Mouse (Mus musculus): Measurements from ENCODE around the gene Msi2.

Msi2 gene

DNA sequence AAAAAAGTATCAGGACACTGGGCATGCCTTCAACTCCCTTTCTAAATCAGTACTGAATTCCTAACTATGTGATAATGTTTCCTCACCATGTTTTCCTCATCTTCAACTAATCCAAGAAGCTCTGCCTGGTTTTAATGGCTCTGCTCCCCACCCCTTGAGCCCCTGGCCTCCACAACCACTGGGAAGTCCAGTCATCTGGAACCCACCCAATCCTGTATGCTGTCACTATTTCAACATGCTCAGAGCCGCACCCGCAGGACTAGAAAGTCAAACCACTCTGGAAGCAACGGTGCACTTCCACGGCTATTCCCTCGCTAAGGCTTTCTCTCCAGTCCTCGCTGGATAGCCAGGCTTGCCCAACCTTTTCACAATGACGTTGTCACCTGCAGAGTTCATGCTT, 106.2 kb downstream of the Msi2 start:
- DNase-seq, result no peak

DNA sequence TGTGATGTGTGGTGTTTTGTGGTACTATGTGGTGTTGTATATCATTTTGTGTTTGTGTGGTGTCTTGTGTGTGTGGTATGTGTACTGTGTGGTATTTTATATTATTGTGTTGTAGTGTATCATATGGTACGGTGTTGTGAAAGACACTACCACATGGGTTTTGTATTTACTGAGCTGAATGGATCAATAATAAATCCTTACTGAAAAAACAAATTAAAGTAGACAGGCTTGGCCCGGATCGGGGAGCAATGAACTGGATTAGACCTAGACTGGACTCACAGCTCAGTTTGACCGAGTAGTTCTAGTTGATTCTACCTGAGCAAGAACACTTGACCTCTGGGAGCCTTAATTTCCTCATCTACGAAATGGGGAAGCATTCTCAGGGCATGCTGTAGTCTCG, 107.5 kb downstream of the Msi2 start:
- no peak for DNase-seq

DNA sequence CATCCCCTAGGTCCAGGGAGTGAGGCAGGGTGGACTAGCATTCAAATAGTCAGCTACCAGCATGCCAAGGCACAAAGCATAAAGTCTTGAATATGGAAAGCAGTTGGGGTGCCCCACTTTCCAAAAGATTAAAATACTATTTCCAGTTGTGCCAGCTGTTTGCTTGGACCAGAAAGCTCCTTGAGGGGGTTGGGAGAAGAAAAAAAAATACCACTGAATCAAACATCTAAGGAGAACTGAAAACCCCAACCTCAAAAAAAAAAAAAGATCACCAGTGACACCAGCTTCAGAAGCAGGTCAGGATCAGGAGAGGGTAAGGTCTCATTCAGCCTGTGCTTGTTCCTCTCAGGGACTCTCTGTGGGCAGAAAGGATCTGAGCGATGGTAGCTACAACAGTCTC, 108.2 kb downstream of the Msi2 start:
- DNase-seq, result no peak

DNA sequence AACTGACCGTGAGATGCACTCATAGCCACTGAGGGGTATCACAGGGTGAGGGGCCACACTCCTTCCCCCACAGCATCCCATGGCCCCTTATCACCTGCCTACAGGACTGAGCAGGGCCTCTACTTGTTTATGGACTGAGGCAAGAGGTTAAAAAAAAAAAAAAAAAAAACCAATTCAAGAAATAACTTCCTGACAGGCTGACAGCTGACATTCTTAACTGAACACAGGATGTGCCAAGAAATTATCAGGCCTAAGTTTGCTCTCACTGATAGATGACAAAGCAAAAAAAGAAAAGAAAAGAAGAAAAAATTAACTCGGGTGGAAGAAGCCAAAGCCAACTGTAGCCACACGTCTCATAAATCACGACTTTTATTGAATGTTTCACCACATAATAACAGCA, 109.7 kb downstream of the Msi2 start:
- DNase-seq, result no peak

DNA sequence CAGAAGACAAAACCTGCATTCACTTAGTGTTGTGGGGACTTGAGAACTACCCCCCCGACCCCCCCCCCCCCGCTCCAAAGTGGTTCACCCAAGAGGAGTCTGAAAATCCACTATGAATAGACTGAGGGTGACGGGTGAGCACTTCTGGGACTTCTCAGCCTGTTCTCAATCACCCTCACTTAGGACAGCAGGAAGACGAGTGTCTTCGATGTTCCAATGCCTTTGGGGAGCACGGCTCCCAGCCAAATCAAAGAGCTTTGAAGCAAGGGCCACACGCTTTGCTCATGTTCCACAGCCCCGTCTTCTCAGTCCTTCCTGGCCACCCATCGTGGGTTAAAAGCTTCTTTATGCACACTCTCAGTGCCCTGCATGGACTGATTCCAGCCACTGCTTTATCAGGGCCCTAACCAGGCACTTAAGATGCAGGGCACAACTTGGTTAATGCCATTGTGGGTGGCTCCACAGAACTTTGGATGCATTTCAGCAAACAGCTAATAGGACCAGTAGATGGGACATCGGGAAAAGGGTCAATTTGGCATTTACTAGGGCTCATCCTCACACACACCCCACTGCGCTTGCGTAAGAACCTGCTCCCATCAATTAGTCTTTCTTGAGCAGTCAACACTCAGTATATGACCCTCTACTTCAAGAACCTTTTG, 110.5 kb downstream of the Msi2 start:
- DNase-seq, result no peak

DNA sequence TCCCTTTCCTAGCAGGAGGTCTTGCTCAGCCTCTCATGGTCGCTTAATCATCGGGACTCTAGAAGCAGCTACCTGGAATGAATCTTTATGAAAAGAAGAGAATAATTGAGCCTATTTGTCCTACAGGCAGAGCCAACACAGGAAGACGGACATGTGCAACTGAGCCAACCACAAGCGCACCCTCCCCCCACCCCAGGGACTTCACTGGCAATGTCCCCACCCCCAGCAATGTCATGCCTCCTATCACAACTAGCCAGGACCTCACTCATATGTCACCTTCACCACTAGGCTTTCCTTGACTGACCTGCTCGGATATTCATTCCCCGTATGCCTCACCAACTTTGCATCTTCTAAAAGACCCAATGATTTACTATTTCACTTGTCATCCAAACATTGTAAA, 112.5 kb downstream of the Msi2 start:
- DNase-seq, result no peak

DNA sequence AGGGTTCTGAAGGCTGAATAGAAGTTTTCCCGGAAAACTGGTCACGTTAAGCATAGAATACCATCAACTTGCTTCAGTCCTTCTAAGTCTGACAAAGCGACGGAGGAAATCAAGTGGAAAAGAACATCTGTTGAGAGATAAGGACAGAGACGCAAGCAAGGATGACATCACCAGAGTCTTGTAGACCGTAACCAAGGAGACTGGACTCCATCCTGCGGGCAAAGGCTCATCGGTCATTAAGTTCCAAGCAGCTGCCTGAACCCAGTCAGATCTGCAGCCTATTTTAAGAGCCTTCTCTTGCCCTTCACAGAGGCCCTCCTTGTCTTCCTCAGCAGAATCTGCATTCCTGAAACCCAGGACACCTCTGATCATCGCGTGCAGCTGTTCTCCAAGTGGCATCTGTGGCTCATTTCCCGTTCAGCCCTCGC, 113.2 kb downstream of the Msi2 start:
- no peak for DNase-seq

DNA sequence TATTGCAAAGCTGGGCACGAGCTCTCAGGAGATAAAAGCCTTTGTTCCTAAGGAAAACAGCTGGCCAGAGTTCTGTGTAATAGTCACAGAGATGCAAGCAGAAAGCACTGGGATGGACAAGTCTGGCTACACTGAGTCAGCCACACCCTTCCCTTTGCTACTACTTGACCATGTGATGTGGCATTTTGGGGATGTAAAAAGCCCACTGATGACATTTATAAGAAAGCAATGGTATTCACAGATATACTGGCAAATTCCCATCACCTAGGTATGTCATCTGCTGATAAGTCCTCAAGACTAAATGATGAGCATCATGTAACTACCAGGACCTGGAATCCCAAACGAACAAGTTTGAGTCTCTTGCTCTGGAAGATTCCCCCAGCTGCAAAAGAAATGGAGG, 113.7 kb downstream of the Msi2 start:
- DNase-seq, result no peak

DNA sequence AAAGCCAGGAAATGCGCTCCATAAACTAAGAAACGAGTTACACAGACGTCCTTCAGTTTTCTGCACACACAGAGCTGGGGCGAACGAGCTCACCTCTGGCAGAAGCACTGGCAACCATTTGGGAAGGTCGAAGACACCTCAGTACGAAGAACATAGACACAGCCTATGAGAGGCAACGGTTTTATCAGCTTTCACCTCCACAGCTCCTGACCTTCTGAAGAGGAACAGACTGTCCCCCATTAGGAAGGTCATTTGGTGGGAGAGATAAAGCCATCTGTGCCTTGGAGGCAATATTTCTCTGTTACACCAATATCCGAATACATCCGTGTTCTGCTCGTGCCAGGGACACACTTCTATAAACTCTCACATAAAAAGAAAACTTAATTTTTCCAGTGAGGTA, 114.9 kb downstream of the Msi2 start:
- DNase-seq, result no peak

DNA sequence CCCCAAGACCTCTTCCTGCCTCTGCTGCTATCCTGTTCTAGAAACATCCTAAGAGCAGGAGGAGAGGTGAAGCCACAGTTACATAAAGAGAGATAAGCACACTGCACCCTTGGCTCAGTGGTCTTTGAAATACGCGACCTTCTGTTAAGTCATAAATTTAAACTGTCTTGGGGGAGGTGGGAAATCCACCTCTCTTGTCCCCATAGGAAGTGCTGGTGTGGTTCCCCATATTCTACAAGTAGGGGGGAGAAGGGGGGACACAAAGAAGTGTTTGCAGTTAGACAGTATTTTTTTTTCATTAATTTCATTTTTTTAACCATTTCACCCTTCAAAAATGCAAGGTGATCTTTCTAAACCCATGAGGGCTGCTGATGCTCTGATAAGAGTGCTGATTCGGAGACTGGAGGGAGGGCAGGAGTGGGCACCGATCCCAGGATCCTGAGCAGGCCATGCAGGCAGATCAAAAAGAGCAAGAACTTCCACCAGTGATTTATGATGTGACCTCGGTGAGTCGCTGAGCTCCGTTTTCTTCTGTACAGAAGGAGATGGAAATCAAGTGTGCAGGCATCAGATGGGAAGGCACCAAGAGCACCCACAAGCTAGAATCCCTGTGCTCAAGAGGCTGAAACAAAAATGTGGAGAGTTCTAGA, 115.7 kb downstream of the Msi2 start:
- no peak for DNase-seq

DNA sequence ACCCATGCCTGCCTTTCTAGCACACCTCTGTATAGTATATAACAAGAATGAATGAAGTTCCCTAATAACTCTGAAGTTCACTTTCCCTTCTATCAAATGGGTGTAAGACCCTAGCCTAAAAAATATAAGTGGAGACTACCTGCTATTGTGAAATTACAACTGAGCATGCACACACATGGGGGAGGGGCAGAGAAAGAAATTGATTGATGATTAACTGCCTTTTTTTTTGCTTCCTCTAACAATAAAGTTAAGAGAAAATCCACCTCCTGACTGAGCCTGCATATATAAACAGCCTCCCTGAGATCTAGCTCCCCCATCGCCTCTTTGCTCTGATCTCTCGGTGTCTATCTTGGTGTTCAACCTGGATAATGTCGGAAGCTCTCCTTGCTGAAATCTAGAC, 118.1 kb downstream of the Msi2 start:
- no peak for DNase-seq

DNA sequence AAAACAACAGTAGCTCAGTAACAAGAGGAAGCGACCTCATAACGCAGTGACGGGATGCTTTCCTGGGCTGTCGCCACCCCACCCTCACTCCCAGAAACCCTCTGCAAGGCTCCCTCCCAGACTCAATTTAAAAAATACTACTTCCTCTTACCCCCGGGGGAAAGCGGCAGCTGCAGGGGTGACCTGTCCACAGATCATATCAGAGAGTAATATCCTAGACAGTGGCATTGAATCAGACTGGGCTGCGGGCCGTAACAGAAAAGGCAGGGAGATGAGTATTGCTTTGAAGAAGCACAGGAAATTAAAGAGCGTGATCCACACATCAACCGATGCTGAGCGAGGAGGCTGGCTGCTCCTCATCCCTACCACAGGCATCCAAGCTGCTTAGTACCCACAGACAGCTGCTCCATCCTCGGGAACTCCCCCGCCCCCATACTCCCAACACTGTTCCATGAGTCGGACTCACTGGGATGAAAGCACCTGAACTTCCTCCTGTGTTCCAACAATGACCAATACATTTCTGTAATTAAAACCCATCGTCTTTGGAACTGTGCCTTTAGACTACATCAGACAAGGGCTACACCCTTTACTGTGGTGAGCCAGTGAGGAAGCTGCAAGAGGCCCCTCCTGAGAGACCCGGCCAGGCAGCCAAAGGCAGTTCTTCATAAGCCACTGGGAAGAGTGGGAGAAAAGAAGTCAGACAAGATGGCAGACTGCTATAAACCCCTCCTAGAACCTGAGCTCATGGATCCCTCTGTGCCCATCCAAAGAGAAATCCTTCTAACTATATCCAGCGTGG, 118.8 kb downstream of the Msi2 start:
- DNase-seq, result no peak

DNA sequence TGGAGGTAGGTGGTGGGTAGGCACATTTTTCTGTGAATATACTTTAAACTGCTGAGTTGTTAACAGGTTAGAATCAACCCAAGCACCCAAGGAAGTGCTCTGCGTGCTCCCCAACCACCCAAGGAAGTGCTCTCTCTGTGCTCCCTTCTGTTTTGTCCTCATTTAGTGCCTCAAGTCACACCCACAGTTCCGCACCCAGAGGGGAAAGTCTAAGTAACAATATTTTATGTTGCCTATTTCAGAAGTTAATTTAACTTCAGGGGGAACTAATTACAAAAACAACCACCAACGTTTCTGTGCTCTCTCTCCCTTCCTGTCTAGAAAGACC, 119.5 kb downstream of the Msi2 start:
- no peak for DNase-seq

DNA sequence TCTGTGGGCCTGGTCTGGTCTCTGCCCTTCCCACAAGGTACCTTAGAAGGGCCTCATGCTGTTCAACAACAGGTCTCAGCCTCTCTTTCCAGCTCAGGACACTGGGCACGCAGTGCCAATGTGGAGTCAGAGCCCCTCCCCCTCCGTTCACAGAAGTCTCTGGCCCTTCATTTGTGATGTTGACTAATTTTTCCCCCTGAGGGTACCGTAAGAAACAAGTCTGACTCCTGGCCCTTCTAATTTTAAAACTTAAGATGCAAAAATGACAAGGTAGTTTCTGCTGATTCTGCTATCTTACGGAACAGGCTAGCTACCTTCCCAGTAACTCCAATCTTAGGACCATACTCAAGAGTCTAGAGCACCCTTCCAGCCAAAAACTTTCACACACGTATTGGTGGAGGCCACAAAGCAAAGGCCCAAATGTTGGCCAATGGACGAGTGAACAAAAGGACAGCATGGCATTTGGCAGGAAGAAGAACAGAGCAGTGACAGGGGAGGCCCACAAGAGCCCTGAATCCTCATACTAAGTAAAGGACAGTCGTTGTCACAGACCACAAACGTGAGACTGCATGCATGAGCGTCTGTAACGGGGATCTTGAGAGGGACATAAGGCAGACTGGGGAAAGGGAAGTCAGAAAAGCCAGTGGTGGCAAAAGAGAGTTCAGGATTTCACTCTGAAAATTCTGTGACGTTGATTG, 120.0 kb downstream of the Msi2 start:
- DNase-seq, result no peak

DNA sequence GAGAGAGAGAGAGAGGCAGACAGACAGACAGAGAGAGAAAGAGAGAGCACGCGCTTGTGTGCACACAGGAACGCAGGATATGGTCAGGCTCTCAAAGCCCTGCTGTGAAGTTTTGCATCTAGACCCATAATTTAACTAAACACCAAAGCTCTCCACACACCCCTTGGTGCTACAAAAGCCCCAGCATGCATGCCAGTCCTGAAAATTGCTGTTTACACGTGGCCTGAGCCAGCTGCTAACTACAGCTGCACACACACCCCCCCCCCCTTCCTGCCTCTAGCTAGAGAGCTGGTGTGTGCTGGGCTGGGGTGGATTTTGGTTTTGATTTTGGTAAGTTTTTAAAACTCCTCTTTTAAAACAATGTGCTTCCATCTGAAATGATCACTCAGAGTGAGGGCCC, 122.7 kb downstream of the Msi2 start:
- no peak for DNase-seq

DNA sequence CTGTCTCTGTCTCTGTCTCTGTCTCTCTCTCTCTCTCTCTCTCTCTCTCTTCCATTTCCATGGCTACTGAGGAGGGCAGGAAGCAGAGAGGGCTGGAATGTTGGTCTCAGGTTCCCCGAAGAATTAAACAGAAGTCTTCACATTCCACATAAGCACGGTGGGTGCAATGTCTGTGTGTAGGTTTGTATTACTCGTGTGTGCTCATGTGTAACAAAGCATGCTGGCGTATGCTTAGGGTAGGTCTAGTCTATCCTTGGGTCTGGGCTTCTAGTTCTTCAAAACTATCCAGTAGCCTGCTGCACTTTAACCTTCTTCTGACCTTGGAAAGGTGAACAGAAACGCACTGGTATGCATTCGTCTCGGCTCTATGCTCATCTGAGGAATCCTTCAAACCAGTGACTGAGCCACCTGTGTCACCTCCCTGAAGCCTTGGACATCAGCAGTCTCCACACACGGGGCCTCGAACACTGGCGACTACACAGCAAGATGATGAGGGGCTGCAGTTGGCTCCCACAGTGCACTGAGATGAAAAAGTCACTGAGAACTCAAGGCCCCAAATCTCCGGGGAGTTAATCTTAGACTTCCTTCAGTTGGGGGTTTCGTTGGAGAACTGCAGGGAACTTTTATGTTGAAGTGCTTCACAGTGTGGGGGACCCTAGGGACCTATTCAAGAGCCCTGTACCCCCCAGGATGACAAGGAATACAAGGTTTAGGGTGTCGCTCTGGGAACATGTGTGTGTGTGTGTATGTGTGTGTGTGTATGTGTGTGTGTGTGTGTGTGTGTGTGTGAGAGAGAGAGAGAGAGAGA, 123.3 kb downstream of the Msi2 start:
- DNase-seq, result no peak

DNA sequence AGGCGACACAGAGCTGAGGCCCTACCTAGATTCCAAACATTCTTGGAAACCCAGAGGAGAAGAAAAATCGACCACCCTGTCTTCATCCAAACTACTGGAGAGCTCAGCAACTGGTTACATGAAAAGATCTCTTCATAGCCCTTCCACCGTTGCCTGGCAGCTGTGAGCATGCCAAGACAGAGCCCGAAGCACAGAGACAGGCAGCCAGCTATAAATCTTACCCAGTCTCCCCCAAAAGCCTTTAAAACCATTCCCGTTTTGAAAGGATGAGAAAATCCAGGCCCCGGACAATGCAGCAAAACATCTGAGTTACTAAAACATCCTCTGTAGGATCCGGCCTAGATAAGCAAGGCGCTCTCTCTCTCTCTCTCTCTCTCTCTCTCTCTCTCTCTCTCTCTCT, 124.3 kb downstream of the Msi2 start:
- DNase-seq, result no peak

DNA sequence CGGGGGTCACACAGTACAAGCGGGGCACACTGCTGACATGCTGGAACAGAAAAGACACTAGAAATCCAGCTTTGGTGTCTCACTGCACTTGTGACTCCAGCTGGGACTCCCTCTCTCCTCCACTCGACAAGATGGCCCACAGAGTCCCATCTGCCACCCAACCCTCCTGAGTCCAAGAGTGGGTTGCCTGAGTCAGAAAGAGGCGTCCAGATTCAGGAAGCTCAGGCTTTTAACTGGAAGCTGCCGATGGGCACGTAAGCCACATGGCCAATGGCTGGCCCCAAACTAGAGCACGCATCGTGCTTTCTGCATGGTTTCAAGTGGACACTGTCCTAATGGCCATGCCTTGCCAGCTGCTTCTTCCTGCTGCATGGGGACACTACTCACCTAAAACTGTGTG, 126.2 kb downstream of the Msi2 start:
- DNase-seq, result no peak

DNA sequence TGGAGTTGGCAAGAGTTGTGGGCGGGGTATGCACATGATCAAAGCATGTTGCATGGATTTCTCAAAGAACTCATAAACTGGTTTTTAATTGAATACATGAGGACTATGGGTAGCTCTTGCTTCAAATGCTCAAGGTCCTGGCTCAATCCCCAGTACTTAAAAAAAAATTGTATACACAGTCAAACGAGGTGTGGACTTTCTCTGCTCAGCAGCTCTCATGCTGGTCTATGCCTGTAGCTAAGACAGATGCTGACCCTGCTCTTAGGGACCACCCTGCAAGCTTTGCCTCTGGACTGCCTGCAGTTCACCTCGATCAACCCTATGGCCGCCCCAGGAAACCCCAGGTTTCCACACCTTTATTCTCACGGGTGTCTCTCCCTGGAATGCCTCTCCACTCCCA, 127.7 kb downstream of the Msi2 start:
- DNase-seq, result no peak

DNA sequence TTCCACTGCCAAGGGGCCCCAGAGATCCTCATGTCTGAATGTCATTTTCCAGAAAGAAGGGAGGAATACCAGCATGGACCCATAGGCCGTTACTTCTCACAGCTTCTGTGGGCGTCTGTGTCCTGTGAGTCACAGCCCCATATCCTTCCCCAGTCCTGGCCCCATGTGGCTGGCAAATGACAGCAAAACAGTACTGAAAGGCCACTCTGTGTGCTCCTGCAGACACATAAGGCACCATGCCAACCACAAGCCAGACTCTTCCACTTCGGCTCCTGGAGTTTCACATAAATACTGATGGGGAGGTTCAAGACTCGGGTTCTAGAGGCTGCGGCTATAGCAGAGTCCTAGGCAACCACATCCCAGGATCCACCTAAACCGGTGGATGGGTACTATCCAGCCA, 128.7 kb downstream of the Msi2 start:
- no peak for DNase-seq

DNA sequence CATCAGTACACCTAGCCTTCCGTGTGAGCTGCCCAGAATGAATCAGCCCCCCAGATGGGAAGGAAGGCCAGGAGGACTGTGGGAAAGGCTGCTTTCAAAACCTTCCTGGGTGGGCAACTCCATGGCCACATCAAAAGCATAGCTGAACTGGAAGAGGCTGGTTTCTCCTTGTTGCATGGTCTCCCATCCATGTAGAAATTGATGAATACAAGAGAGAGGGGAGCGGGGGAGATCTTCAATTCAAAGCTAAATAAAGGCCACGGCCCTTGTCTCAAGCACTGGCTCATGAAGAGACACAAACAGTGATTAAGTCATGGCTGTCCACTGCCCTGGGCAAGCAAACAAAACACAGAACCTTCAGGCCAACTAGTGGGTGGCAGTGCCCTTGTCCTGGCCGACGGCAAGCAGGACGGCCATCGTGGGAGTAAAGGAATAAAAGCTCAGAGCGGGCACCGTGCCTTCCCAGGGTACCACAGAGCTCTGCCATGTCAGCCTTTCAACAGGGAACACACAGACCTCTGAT, 129.6 kb downstream of the Msi2 start:
- DNase-seq, result peak; percentile 32

DNA sequence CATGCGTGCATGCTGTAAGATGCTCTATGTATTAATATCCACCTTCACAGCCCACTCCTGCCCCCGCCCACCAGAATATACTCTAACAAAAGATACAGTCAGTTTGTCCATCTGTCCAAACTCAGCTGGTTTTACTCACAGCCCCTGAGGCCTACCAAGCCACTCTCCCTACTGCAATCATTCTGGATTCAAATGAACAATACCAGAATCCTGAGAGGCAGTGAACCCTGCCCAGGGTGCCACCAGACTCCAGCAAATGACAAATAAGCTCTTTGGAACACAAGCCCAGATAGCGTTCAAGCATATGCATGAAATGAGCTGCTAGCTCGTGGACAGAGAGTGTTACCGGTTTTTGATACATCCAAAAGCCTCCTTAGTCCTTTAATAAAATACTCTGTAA, 130.6 kb downstream of the Msi2 start:
- DNase-seq, result no peak

DNA sequence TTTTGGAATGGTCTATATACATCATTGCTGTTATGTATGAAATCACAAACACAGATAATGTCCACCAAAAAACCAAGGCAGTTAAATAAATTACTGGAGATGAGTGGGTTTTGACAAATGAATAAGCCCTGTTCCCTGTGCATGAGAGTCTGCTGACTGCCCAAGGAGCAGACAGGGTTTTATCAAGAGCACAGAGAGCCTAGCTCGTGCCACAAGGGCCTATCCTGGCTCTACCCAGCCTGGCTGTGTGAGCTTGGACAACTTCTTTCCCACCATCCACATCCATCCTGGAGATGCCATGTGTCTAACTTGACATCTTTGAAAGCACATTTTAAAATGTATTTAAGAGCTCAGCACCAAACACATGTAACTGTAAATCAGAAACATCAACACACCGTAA, 132.4 kb downstream of the Msi2 start:
- no peak for DNase-seq
